Mouse (Mus musculus) heart, embryonic 16.5 days (tissue): ENCODE results near the gene Carns1. TPM values are rescaled to one million over a fixed set of nuclear protein-coding genes. Genes with fewer than 3 reads are reported as not detected.
A peak's percentile ranks its signal among the peaks of the same experiment; 100 is the strongest.

ENCODE experiments used
- ATAC-seq: fragments of 200-750 bp; cut with Nextera tagmentation; replicated peaks from 2 replicates; pipeline ENCODE4 v1.8.0; 2017; ENCODE audit warnings: moderate number of reproducible peaks; ENCODE audit not compliant: insufficient read depth, low FRiP score; ENCODE audit errors: extremely low read depth
- H3K27ac ChIP-seq: fragments of 300-500 bp; sonication (generic); 2 replicates; pipeline ENCODE4 v1.5.1; 2014; ENCODE audit warnings: mild to moderate bottlenecking, low read length, control low read depth, moderate library complexity
- H3K27me3 ChIP-seq: fragments of 300-500 bp; sonication (generic); 2 replicates; pipeline ENCODE4 v1.6.1; 2014; ENCODE audit warnings: low read length, mixed read lengths; ENCODE audit not compliant: control insufficient read depth, insufficient read depth
- H3K36me3 ChIP-seq: fragments of 300-500 bp; sonication (generic); 2 replicates; pipeline ENCODE4 v1.6.1; 2014; ENCODE audit not compliant: control insufficient read depth, insufficient read depth
- H3K4me1 ChIP-seq: fragments of 300-500 bp; sonication (generic); 2 replicates; pipeline ENCODE4 v1.6.1; 2014; ENCODE audit warnings: low read length, mixed read lengths; ENCODE audit not compliant: control insufficient read depth, insufficient read depth
- H3K4me2 ChIP-seq: fragments of 300-500 bp; sonication (generic); 2 replicates; pipeline ENCODE4 v1.6.1; 2014; ENCODE audit warnings: low read depth, mild to moderate bottlenecking, control low read depth, low read length
- H3K4me3 ChIP-seq: fragments of 300-500 bp; sonication (generic); 2 replicates; pipeline ENCODE4 v1.5.1; 2014; ENCODE audit warnings: mild to moderate bottlenecking, control low read depth, low read length
- H3K9ac ChIP-seq: fragments of 300-500 bp; sonication (generic); 2 replicates; pipeline ENCODE4 v1.6.1; 2014; ENCODE audit warnings: low read length, control low read depth
- H3K9me3 ChIP-seq: fragments of 300-500 bp; sonication (generic); replicated peaks from 2 replicates; pipeline ENCODE4 v1.6.1; 2016; ENCODE audit warnings: low read length; ENCODE audit not compliant: control insufficient read depth
- WGBS: fragments of 180-500 bp; shearing (Covaris S2); extraction: QIAGEN DNeasy Blood & Tissue Kit; methylation state at CpG from one replicate; pipeline ENCODE4 v1.1.7; 2014; 5-methylcytosine and 5-hydroxymethylcytosine counted together
- polyA plus RNA-seq: library from polyadenylated mRNA; unstranded; fragments of >200 nt; fragmentation: Nextera tagmentation; extraction: Ambion mirVana; gene quantifications from 2 replicates; pipeline ENCODE4 v1.2.1, GENCODE M21; 2015

The Carns1 gene
- polyA plus RNA-seq, 1 experiment from 2014 or later: 15.9 TPM

DNA sequence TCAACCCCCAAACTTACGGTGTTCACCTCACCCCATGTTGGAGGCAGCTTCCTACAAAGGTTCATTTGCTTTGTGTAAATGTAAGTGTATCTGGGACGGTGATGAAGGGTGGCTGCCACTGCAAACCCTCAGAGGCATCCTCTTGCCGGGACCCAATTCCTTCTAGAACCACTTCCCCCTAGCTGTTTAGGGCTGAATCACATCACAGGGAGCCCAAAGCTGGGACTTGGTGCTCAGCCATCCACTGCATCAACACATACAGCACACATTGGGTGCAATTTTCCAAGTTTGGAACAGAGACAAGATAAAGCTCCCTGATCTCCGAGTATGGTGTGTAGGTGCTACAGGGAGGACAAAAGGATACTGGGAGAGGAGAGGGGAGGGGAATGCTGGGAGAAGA lies 29.6 kb upstream of the Carns1 start:
- Histone ChIP-seq H3K27ac (no peak overlapping the region), H3K9ac (no peak overlapping the region), H3K27me3 (peaks cover 7% of the 10 kb centered on the region; the same call in 1 of the 2 replicates), H3K4me1 (peaks cover 24% of the 10 kb centered on the region), H3K4me2 (no peak overlapping the region), H3K9me3 (no peaks in the 10 kb centered on the region), H3K36me3 (0 out of 2 replicates have a peak, but pooled peaks cover 2% of the 10 kb centered on the region), H3K4me3 (no peak overlapping the region)
- 47% methylated on average over 4 of the region's 4 CpGs for WGBS
- no peak for ATAC-seq

DNA sequence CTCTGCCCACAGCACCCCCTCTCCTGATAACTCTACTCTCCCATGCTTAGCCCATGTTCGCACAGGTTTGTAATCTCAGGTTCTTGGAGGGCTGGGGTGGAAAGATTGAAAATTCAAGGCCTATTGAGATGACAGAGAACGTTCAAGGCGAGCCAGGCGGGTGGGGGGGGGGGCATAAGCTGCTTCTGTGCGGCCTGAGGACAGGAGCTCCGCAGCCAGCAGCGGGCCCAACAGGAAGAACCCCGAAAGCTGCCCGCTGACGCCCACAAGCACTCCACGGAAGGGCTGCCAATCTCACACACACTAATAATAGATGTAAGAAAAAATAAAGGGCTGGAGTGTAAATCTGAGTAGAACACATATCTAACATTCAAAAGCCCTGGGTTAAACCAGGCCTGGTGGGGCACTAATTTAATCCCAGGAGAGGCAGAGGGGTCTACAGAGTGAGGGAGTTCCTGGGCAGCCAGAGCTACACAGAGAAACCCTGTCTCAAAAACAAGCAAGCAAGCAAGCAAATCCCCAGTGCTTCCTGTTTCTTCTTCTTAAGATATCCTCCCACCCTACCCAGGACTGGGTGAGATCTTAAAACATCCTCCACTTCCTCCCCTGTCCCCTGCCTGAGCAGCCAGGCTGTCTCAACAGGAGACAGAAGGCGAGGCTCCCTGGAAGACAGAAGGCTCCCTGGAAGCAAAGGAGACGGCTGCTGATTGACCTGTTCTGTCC lies 28.5 kb upstream of the Carns1 start:
- Histone ChIP-seq H3K9ac (0 out of 2 replicates have a peak overlapping the region, but pooled peaks have one; percentile 5), H3K27me3 (peaks cover 5% of the 10 kb centered on the region; the same call in 1 of the 2 replicates), H3K4me1 (peaks cover 24% of the 10 kb centered on the region), H3K27ac (peak overlapping the region; percentile 51), H3K4me3 (no peak overlapping the region), H3K4me2 (no peak overlapping the region), H3K9me3 (no peaks in the 10 kb centered on the region), H3K36me3 (0 out of 2 replicates have a peak, but pooled peaks cover 5% of the 10 kb centered on the region)
- no peak for ATAC-seq
- WGBS: 50% methylated on average over 13 of the region's 13 CpGs

DNA sequence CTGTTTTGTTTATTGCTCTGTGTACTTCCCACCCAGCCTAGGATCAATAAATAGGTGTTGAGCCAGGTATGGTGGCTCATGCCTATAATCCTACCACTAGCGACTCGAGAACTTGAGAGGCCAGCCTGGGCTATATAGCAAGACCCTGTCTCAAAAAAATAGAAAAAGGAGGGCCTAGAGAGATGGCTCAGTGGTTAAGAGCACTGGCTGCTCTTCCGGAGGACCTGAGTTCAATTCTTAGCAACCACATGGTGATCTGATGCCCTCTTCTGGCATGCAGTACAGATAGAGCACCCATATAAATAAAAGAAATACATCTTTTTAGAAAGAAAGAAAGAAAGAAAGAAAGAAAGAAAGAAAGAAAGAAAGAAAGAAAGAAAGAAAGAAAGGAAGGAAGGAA lies 27.9 kb upstream of the Carns1 start:
- no peak overlapping the region for H3K27ac ChIP-seq
- no peak overlapping the region for H3K4me2 ChIP-seq
- ATAC-seq: no peak
- H3K36me3 ChIP-seq: 0 out of 2 replicates have a peak, but pooled peaks cover 5% of the 10 kb centered on the region
- no peak overlapping the region for H3K9ac ChIP-seq
- WGBS: 71% methylated on average over 3 of the region's 3 CpGs
- H3K27me3 ChIP-seq: peaks cover 5% of the 10 kb centered on the region; the same call in 1 of the 2 replicates
- peaks cover 24% of the 10 kb centered on the region for H3K4me1 ChIP-seq
- H3K9me3 ChIP-seq: no peaks in the 10 kb centered on the region
- no peak overlapping the region for H3K4me3 ChIP-seq

DNA sequence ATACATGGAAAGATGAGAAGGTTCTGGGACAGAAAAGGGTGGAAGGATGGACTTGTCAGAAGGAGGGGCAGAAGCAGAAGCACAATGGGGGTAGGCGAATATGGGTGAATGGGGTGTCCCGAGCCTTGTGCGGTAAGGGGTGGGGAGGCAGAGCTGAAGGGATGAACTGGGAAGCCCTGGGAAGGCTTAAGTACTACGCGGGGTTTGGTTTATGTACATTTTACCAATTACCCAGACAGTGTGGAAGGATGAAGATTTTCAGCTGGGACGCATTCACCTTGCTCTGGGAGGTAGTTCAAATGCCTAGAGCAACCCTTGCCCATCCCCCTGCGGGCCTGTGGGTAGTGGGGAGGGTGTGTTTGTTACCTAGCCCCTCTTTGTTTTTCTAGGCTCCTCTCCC lies 26.9 kb upstream of the Carns1 start:
- Histone ChIP-seq H3K27me3 (peaks cover 5% of the 10 kb centered on the region; the same call in 1 of the 2 replicates), H3K4me3 (peak overlapping the region; percentile 82), H3K9me3 (no peaks in the 10 kb centered on the region), H3K27ac (peak overlapping the region; percentile 73), H3K36me3 (0 out of 2 replicates have a peak, but pooled peaks cover 8% of the 10 kb centered on the region), H3K4me2 (peak overlapping the region; percentile 84), H3K9ac (peak overlapping the region; percentile 86), H3K4me1 (peaks cover 24% of the 10 kb centered on the region)
- WGBS: 33% methylated on average over 7 of the region's 7 CpGs
- ATAC-seq: no peak

DNA sequence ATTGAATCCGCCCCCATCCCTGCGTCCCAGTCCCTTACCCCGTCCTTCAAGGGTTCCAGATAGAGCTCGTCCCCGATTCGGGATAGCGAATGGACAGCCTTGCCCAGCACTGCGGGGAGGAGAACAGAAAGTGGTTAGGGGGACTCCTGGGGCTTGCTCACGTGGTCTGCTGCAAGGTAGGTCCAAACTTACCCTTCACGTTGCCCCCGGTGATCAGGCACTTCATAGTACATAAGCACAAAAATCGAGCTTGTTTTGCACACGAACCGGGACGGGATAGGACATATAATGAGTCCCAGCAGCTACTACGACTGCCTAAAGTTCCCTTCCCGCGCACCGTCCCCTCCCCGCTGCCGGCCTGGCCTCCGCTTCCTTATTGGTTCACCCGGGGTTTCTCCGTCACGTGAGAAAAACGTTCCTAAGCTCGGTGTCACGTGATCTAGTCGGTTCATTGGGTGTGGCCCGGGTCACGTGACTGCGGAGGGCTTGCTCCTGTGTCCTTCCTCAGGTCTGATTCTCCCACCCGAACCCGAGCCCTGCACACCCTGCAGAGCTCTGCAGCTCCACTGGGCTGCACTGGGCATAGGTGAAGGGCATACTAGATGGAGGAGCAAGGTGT lies 26.1 kb upstream of the Carns1 start, which contains the start of gene Rad9a:
Gene Rad9a, minus strand, starts transcription at position 372 of the 619 bp plus-strand sequence.
- Histone ChIP-seq H3K9me3 (no peaks in the 10 kb centered on the region), H3K4me3 (peak within 1 kb of the TSS; percentile 82), H3K4me2 (peak within 1 kb of the TSS; percentile 84), H3K27me3 (peaks cover 5% of the 10 kb centered on the region; the same call in 1 of the 2 replicates), H3K4me1 (peaks cover 24% of the 10 kb centered on the region), H3K36me3 (peaks cover 8% of the 10 kb centered on the region; the same call in 1 of the 2 replicates), H3K27ac (peak within 1 kb of the TSS; percentile 73), H3K9ac (peak within 1 kb of the TSS; percentile 86)
- under 1% methylated on average over 34 of the region's 34 CpGs for whole genome bisulfite sequencing
- peak; percentile 80 for ATAC-seq

DNA sequence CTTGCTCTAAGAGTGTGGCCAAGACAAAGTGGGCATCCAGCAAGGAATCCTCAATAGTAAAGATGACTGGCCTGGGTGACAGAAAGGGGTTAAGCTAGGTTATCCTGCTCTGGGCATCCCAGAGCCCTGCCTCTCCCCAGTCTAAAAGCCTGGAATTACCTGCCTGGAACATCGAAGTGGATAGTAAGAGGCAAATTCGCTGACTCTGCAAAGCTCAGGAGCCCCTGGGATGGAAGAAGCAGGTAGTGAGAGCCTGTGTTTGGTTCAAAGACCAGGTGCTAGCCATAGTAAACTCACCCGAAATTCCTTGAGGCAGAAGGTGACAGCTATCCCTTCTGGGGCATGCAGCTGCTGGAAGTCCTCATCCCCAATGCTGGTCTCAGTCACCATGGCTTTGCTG lies 21.9 kb upstream of the Carns1 start:
- no peak overlapping the region for H3K4me2 ChIP-seq
- peaks cover 36% of the 10 kb centered on the region for H3K4me1 ChIP-seq
- H3K4me3 ChIP-seq: no peak overlapping the region
- WGBS: 70% methylated on average over 3 of the region's 3 CpGs
- H3K27ac ChIP-seq: no peak overlapping the region
- H3K27me3 ChIP-seq: no peaks in the 10 kb centered on the region
- peaks cover 39% of the 10 kb centered on the region for H3K36me3 ChIP-seq
- no peaks in the 10 kb centered on the region for H3K9me3 ChIP-seq
- no peak overlapping the region for H3K9ac ChIP-seq
- no peak for ATAC-seq

DNA sequence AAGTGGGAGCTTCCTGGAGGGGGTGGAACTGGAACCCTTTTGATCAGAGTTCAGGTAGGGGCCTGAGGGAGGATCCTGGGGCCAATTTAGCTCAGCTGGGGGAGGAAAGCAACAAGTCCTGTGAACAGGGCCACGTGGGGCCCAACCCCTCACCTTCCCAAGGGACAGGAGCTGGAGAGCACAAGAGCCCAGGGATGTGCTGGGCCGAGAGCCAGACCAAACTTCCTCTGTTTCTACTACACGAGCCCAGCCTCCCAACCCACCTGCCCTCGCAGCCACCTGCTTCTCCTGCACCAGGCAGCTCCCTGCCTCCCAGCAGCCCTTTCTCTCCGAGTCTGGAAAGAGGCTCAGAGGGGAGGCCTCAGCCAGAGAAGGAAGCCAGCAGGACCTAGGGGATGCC lies 21.3 kb upstream of the Carns1 start:
- peaks cover 33% of the 10 kb centered on the region for H3K4me1 ChIP-seq
- 37% methylated on average over 5 of the region's 5 CpGs for WGBS
- ATAC-seq: no peak

DNA sequence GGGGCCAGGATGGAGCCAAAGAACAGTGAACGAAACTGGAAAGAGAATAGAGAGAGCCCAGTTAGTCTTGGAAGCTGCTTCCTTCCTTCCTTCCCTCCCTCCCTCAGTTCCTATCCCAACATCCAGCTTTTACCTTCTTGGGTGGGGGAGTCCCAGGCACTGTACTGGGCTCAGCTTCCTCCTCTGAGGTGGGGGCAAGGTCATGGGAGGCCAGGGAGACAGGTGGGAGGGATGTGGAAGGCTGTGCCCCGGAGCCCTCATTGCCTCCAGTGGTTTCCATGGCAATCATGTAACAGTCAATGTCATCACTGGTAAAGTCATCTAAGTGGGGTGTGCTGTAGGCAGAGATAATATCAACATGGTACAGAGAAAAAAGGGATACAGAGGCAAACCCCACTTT lies 20.8 kb upstream of the Carns1 start:
- Histone ChIP-seq H3K4me2 (no peak overlapping the region), H3K4me1 (peaks cover 38% of the 10 kb centered on the region), H3K9me3 (no peaks in the 10 kb centered on the region), H3K27me3 (no peaks in the 10 kb centered on the region), H3K4me3 (no peak overlapping the region), H3K9ac (no peak overlapping the region), H3K27ac (no peak overlapping the region), H3K36me3 (peaks cover 39% of the 10 kb centered on the region)
- WGBS: 56% methylated on average over 2 of the region's 2 CpGs
- ATAC-seq: no peak

More for the DNA sequence above, 21.3 kb upstream of the Carns1 start:
- Histone ChIP-seq H3K9ac (no peak overlapping the region), H3K4me3 (no peak overlapping the region), H3K27ac (no peak overlapping the region), H3K36me3 (peaks cover 39% of the 10 kb centered on the region), H3K9me3 (no peaks in the 10 kb centered on the region), H3K27me3 (no peaks in the 10 kb centered on the region), H3K4me2 (no peak overlapping the region)
